Mouse (Mus musculus): Measurements from ENCODE around the gene Mettl26. TPM values are rescaled to one million over a fixed set of nuclear protein-coding genes. Genes with fewer than 3 reads are reported as not detected.

Gene Mettl26
- polyA plus RNA-seq, 2 experiments = 46.5 to 47.6 TPM

DNA sequence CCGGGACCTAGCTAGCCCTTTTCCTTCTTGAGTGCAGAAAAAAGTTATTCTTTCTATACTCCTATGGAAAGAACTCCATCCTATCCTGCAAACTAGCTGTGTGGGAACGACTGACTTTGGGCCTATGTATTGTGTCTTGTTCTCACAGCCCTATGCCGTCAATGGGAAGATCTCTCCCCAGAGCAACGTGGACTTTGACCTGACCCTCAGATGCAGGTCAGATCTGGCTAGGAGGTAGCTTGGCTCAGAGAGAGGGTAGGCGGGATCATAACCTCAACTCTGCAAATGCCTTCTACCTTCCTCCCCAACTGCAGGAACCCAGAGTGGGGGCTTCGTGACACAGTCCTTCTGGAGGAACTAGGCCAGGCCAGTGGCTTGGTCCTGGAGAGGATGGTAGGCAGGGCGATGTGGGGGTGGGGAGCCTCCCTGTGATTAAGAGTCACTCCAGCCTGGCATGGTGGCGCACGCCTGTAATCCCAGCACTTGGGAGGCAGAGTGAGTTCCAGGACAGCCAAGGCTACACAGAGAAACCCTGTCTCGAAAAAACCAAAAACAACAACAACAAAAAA, 1.6 kb downstream of the Mettl26 start:
- H3K4me1 ChIP-seq (replicated peaks; ENCODE audit: control insufficient read depth in 2 of 2, insufficient read depth in 2 of 2, low read length in 1 of 2) = peaks cover 4 to 21% of the 10 kb centered on the region in 2 experiments
- peaks cover 3% of the 10 kb centered on the region; the same call in 1 of the 2 replicates for H3K36me3 ChIP-seq (replicated peaks; ENCODE audit: control insufficient read depth, insufficient read depth, low read depth)
- H3K9ac ChIP-seq (replicated peaks) = peak overlapping the region; percentile 75
- H3K27me3 ChIP-seq (ENCODE audit: control insufficient read depth, insufficient read depth, low read length) = no peaks in the 10 kb centered on the region
- H3K4me3 ChIP-seq (ENCODE audit: insufficient read depth in 1 of 2, low read depth in 2 of 2, low read length in 2 of 2) = peak overlapping the region; percentile 91 to 93
- ATAC-seq (ENCODE audit: insufficient read depth) (no peak), DNase-seq (ENCODE audit: low read depth in 3 of 3, low spot score in 3 of 3) (no peak)
- 64% methylated on average over 10 of the region's 10 CpGs for WGBS (ENCODE audit: insufficient replicate concordance)
- no peak overlapping the region for H3K27ac ChIP-seq
- TF ChIP-seq EP300 (IDR thresholded peaks at IDR 0.05; ENCODE audit: low read depth) (no peak), CTCF (IDR thresholded peaks at IDR 0.05; ENCODE audit: low read depth) (no peak)
- H3K4me2 ChIP-seq (ENCODE audit: low read depth) = peak overlapping the region; percentile 94
- H3K9me3 ChIP-seq (ENCODE audit: control insufficient read depth, low read length) = no peaks in the 10 kb centered on the region

DNA sequence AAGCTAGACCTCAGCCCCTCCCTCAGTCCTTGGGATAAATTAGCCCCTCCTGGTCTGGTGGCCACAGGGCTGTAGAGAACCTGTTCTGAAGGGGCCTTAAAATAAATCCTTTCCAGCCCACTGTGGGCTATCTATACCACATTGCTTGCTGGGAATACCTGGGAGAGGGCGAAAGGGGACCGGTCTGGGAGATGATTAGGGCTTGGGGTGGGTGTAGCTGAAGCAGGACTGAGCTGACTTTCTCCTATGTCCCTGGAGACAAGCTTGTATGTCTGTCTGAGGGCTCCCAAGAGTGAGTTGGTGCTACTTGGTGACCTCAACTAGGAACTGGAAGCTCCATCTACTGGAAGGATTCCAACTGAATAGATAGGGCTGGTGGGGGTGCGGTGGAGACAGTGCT, 2.2 kb downstream of the Mettl26 start:
- no peak overlapping the region for H3K9ac ChIP-seq (replicated peaks)
- no peaks in the 10 kb centered on the region for H3K9me3 ChIP-seq (ENCODE audit: control insufficient read depth, low read length)
- ATAC-seq (ENCODE audit: insufficient read depth) (no peak), DNase-seq (ENCODE audit: low read depth in 3 of 3, low spot score in 3 of 3) (no peak)
- H3K27me3 ChIP-seq (ENCODE audit: control insufficient read depth, insufficient read depth, low read length) = no peaks in the 10 kb centered on the region
- peaks cover 3% of the 10 kb centered on the region; the same call in 1 of the 2 replicates for H3K36me3 ChIP-seq (replicated peaks; ENCODE audit: control insufficient read depth, insufficient read depth, low read depth)
- peaks cover 4 to 26% of the 10 kb centered on the region in 2 experiments for H3K4me1 ChIP-seq (replicated peaks; ENCODE audit: control insufficient read depth in 2 of 2, insufficient read depth in 2 of 2, low read length in 1 of 2)
- 78% methylated on average over 3 of the region's 3 CpGs for WGBS (ENCODE audit: insufficient replicate concordance)
- peak overlapping the region; percentile 94 for H3K4me2 ChIP-seq (ENCODE audit: low read depth)
- TF ChIP-seq EP300 (IDR thresholded peaks at IDR 0.05; ENCODE audit: low read depth) (no peak), CTCF (IDR thresholded peaks at IDR 0.05; ENCODE audit: low read depth) (no peak)
- H3K4me3 ChIP-seq (ENCODE audit: insufficient read depth in 1 of 2, low read depth in 2 of 2, low read length in 2 of 2) = no peak overlapping the region
- no peak overlapping the region for H3K27ac ChIP-seq

DNA sequence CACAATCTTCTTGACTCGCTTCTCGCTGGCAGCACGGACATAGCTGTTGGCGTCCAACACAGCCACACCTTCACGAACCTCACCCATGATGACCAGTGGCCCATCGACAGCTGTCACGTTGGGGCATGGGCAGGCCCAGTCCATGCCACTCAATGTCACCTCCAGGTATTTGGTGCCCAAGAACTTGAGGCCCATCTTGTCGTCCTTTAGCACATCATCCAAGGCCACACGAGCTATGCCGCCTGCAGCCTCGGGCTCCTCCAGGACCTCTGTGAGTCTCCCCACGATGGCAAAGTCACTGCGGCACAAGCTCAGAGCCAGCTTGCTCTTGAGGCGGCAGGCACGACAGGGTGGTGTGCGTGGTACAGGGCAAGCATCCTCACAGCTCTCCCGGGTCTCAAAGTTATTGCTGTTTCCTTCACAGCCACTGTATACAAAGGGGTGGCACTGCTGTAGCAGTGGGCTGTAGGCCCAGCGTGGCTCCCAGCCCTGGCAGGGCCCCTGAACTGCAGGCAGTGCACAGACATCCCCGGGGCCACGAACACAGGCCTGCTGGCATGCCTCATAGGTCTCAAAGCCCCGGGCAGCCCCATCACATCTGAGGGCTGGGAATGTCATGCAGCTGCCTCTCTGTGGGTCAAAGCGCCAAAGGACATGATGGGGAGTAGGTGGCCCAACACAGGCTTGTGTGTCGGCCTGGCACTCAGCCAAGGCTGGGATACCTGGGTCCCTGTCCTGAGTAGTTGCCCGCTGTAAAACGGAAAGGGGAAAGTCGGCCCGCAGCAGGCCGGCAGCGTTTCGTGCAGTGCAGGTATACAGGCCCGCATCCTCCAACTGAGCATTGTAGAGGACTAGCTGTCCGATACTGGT, 3.1 kb downstream of the Mettl26 start:
- Histone ChIP-seq H3K4me3 (ENCODE audit: insufficient read depth in 1 of 2, low read depth in 2 of 2, low read length in 2 of 2) (no peak overlapping the region), H3K4me1 (replicated peaks; ENCODE audit: control insufficient read depth in 2 of 2, insufficient read depth in 2 of 2, low read length in 1 of 2) (peaks cover 4 to 33% of the 10 kb centered on the region in 2 experiments), H3K9me3 (ENCODE audit: control insufficient read depth, low read length) (no peaks in the 10 kb centered on the region), H3K27ac (no peak overlapping the region), H3K4me2 (ENCODE audit: low read depth) (no peak overlapping the region), H3K27me3 (ENCODE audit: control insufficient read depth, insufficient read depth, low read length) (no peaks in the 10 kb centered on the region), H3K9ac (replicated peaks) (no peak overlapping the region), H3K36me3 (replicated peaks; ENCODE audit: control insufficient read depth, insufficient read depth, low read depth) (peaks cover 3% of the 10 kb centered on the region; the same call in 1 of the 2 replicates)
- DNase-seq (ENCODE audit: low read depth in 3 of 3, low spot score in 3 of 3) (no peak), ATAC-seq (ENCODE audit: insufficient read depth) (no peak)
- TF ChIP-seq CTCF (IDR thresholded peaks at IDR 0.05; ENCODE audit: low read depth) = no peak
- no peak for TF ChIP-seq EP300 (IDR thresholded peaks at IDR 0.05; ENCODE audit: low read depth)
- WGBS (ENCODE audit: insufficient replicate concordance) = 84% methylated on average over 32 of the region's 32 CpGs

DNA sequence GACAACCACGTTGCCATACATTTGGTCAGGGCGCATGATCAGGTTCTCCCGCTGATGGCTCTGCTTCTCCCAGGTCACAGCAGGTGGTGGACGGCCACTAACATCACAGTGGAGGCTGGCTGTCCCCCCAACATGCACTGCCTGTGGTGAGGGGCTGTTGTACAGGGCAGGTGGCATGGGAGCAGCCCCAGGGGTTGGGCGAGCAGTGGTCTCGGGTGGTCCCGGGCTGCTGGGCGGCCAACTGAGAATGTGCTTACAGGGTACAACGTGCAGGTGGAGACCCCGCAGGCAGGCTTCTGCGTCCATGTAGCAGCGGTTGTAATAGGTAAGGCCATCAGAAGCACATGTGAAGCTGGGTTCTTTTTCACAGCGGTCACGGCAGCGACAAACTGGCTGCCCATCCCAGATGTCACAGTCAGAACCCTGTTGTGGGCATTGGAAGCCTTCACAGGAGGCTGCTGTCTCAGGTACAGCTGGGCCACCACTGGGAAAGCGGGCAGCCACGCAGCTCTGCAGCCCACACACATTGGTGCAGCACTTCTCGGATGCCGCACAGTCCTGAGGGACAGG, 3.8 kb downstream of the Mettl26 start:
- H3K4me3 ChIP-seq (ENCODE audit: insufficient read depth in 1 of 2, low read depth in 2 of 2, low read length in 2 of 2) = no peak overlapping the region
- DNase-seq (ENCODE audit: low read depth in 3 of 3, low spot score in 3 of 3) (no peak), ATAC-seq (ENCODE audit: insufficient read depth) (no peak)
- no peaks in the 10 kb centered on the region for H3K9me3 ChIP-seq (ENCODE audit: control insufficient read depth, low read length)
- WGBS (ENCODE audit: insufficient replicate concordance) = 85% methylated on average over 19 of the region's 19 CpGs
- no peak overlapping the region for H3K27ac ChIP-seq
- no peak overlapping the region for H3K9ac ChIP-seq (replicated peaks)
- H3K27me3 ChIP-seq (ENCODE audit: control insufficient read depth, insufficient read depth, low read length) = no peaks in the 10 kb centered on the region
- no peak for TF ChIP-seq CTCF (IDR thresholded peaks at IDR 0.05; ENCODE audit: low read depth)
- no peak for TF ChIP-seq EP300 (IDR thresholded peaks at IDR 0.05; ENCODE audit: low read depth)
- peaks cover 4 to 33% of the 10 kb centered on the region in 2 experiments for H3K4me1 ChIP-seq (replicated peaks; ENCODE audit: control insufficient read depth in 2 of 2, insufficient read depth in 2 of 2, low read length in 1 of 2)
- H3K4me2 ChIP-seq (ENCODE audit: low read depth) = no peak overlapping the region
- peaks cover 5% of the 10 kb centered on the region; the same call in 1 of the 2 replicates for H3K36me3 ChIP-seq (replicated peaks; ENCODE audit: control insufficient read depth, insufficient read depth, low read depth)

DNA sequence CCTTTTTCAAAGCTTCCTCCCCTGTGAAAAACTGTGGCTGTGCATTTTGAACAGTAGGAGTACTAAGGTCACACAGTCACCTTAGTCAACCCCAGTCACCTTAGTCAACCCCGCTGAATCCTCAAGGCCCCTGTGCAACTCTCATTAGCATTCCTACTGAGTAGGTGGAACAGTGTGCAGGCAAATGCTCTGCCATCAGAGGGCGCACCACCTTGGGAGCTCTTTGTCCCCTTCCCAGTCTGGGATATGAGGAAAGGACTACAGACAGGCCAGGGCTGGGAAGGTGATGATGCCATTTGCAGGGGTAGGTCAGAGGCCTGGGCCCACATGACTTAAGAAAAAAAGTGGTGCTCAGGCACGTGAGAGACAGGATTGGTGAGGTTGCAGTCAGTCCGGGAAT, 4.4 kb downstream of the Mettl26 start:
- Histone ChIP-seq H3K4me3 (ENCODE audit: insufficient read depth in 1 of 2, low read depth in 2 of 2, low read length in 2 of 2) (no peak overlapping the region), H3K4me2 (ENCODE audit: low read depth) (no peak overlapping the region), H3K9me3 (ENCODE audit: control insufficient read depth, low read length) (no peaks in the 10 kb centered on the region), H3K27ac (no peak overlapping the region), H3K36me3 (replicated peaks; ENCODE audit: control insufficient read depth, insufficient read depth, low read depth) (peaks cover 5% of the 10 kb centered on the region; the same call in 1 of the 2 replicates), H3K27me3 (ENCODE audit: control insufficient read depth, insufficient read depth, low read length) (no peaks in the 10 kb centered on the region), H3K4me1 (replicated peaks; ENCODE audit: control insufficient read depth in 2 of 2, insufficient read depth in 2 of 2, low read length in 1 of 2) (peaks cover 4 to 28% of the 10 kb centered on the region in 2 experiments), H3K9ac (replicated peaks) (no peak overlapping the region)
- peak; percentile 74 for TF ChIP-seq CTCF (IDR thresholded peaks at IDR 0.05; ENCODE audit: low read depth)
- TF ChIP-seq EP300 (IDR thresholded peaks at IDR 0.05; ENCODE audit: low read depth) = no peak
- 64% methylated on average over 4 of the region's 4 CpGs for WGBS (ENCODE audit: insufficient replicate concordance)
- ATAC-seq (ENCODE audit: insufficient read depth) (no peak), DNase-seq (ENCODE audit: low read depth in 3 of 3, low spot score in 3 of 3) (no peak)

Data from liver, embryonic 14.5 days (tissue).